Mouse (Mus musculus): ENCODE results near the gene Mical2.
A peak's percentile ranks its signal among the peaks of the same experiment; 100 is the strongest.

Mical2 gene

GRCm38 (mm10) chr7:112399425-112400170 lies 173.9 kb downstream of the Mical2 start:
- no peak for DNase-seq (ENCODE audit: low read depth)

- peak; percentile 42 for DNase-seq (ENCODE audit: low read depth)
Observed at GRCm38 (mm10) chr7:112400175-112400574, 174.5 kb downstream of the Mical2 start.

DNA sequence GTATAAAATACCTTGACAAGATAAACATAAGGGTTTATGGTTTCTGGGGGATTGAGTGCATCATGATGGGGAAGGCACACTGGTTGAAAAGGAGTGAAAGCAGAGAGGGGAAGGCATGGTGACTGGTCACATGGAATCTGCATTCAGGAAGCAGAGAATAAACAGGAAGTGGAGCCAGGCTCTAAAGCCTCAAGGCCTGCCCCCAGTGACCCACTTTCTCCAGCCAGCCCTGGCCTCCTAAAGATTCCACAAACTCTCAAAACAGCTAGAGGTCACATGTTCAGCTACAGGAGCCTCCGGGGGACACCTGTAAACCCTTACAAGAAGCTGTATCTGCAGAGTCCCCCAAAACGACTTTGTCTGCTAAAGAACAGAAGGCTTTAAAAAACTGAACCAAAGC lies 179.4 kb downstream of the Mical2 start:
- no peak for DNase-seq (ENCODE audit: low read depth)

DNA sequence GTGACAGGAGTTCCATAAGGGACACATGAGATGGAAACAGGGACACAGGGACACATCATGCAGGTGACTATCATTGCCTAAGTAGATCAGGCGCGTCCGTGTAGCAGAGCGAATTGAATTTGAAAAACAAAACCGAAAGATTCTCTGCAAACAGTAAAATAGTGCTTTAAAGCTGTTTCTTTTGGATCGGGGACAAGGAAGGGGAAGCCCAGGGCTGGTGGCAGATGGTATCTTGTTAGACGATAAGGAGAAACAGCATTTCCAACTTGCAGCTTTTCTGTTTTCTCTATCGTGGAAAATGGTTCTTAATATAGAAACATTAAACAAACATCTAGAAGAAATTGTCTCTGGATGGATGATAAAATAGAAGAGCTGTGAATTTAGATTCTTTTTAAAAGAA lies 179.9 kb downstream of the Mical2 start:
- DNase-seq (ENCODE audit: low read depth): no peak

DNA sequence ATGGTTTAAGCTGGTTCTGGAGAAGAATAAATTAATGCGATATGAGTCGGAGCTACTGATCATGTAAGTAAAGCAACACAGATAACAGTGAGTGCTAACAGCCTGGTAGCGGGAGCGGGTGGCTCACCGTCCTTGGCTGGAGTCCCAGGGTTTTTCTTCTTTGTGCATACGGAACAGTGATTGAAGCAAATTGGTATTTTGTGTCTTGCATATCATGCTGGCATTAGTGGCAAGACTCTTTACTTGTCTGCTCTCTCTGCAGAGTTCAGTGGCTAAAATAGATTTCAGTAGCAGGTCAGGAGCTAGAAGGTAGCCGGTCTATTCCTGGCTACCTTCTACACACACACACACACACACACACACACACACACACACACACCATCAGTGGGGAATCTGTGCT lies 181.9 kb downstream of the Mical2 start:
- no peak for DNase-seq (ENCODE audit: low read depth)

GRCm38 (mm10) chr7:112409991-112410390 lies 184.3 kb downstream of the Mical2 start:
- DNase-seq (ENCODE audit: low read depth): no peak

DNA sequence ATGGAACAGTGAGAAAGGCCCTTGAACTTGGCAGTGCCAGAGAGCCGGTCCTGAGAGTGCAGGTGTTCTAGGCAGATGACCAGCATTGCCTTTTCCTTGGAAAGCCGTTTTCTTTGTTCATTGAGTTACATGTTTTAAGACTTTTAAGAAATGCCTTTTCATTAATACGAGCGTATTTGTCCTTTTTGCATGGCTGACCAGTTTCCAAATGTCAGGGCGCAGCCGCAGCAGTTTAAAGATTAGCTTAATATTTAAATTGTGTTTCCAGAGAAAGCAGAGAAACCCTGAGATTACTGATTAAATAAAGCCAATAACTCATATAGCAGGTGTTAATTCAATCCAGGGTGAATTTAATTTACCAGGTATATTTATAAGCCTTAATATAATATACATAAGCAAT lies 187.6 kb downstream of the Mical2 start:
- no peak for DNase-seq (ENCODE audit: low read depth)

DNA sequence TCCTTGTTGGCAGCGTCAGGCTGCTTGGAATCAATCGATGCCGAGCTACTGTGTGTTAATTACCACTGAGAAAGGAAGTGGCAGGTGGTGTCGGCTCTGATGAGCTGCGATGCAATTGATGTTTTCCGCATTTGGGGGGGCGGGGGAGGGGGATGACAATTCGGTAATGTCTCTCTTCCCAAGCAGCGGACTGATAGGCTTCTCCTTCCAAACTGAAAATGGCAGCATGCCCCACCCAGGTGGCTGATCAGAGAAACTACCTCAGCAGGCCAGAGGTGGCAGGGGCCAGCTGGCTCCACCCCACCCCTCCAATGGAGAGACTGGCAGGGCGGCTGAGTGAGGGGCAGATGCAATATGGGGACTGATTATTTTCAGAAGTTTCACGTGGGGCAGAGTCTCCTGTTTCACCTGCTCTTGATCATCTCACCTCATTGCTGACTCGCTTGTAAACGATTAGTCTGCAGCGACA lies 190.4 kb downstream of the Mical2 start:
- no peak for DNase-seq (ENCODE audit: low read depth)

- DNase-seq (ENCODE audit: low read depth): no peak
Observed at GRCm38 (mm10) chr7:112416730-112417513, 191.3 kb downstream of the Mical2 start.

- no peak for DNase-seq (ENCODE audit: low read depth)
Observed at GRCm38 (mm10) chr7:112417598-112417997, 191.9 kb downstream of the Mical2 start.

- DNase-seq (ENCODE audit: low read depth): no peak
Observed at GRCm38 (mm10) chr7:112423438-112423837, 197.8 kb downstream of the Mical2 start.

DNA sequence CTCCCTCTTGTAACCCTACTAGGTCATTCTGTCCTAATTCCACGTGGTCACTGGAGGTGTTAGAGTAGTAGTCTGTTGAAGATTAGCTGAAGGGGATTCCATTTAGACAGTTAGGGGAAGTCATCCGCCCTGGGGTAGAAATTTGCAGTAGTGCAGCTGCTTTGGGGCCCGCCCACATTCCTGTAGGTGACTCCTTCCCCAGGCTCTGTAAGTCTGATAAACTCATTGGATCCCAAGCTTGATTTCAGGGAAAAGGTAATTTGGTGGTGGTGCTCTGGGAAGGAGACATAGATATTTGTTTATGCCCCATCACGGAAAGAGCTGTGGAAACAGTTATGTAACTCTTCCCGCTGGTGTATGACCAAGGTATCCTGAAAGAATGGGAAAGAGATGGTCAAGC lies 201.2 kb downstream of the Mical2 start:
- no peak for DNase-seq (ENCODE audit: low read depth)

GRCm38 (mm10) chr7:112427357-112428157 lies 201.9 kb downstream of the Mical2 start, which contains the start of gene Parva:
Parva (plus strand) TSS chr7:112427505.
- no peak for DNase-seq (ENCODE audit: low read depth)

DNA sequence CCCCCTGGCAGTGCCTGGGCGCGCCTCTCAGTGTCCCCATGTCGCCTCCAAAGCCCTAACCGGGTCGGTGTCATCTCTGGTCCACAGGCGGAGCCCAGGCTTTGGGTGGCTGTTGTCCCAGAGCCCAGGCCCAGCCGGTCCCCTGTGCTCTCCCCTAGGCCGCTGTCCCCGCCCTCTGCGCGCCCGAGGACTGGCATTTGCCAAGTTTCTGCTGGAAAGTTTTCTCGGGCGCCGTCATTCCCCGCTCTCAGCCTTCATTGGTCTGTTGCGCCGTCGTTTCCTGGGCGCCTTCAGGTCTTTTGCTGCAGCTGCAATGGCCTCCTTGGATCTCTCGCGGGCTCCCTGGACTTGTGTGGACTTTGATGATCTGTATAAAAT lies 202.5 kb downstream of the Mical2 start:
- no peak for DNase-seq (ENCODE audit: low read depth)

DNA sequence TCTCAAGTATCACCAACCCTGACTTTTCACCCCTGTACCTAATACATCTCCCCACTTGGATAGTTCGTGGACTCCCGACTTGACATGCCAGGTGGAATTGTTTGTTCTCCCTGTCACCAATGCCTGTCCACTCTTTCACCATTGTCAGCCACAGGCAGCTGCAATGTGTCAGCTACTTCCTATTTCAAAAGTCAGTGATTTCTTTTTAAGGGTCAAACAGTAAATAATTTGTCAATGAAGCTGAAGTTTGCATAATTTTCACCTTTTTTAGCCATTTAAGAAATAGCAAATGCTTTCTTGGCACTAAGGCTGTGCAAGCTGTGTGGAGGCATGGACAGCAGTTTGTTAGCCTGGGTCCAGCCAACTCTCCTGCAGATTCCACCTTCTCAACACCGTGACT lies 214.2 kb downstream of the Mical2 start:
- DNase-seq (ENCODE audit: low read depth): no peak

DNA sequence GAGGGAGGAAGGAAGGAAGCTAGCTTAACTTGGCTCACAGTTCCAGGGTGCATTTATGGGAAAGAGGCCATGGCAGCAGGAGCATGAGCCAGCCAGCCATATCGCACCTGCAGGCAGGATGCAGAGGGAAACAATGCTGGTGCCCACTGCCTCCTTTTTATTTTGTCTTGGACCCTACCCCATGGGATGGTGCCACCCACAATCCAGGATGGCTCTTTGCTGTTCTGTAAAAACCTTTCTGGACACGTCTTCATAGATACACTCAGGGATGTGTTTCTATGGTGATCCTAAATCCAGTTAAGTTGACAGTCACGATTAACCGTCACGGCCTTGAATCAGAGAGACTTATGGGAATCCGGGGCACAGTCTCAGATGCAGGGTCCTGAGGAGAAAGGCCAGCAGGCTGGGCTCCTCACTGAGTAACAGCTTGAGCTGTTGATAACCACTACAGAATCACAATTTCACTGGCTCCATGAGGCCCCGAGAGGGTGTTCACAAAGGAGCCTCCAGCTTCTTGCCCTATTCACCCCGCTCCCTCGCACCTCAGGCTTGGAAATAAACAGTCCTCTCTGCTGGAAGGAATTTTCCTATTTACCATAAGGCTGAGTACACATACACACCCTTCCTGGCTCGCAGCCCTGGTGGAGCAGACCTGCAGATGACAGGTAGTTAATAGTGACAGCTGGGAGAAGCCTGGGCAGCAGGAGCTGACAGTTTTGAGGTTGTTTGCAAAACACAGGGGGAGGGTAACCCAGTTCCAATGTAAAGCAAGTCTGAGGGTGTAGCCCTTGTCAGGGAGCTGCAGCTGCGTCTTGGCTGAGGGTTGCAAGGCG lies 218.7 kb downstream of the Mical2 start:
- no peak for DNase-seq (ENCODE audit: low read depth)

- no peak for DNase-seq (ENCODE audit: low read depth)
Observed at GRCm38 (mm10) chr7:112444985-112445367, 219.3 kb downstream of the Mical2 start.

GRCm38 (mm10) chr7:112446498-112446897 lies 220.8 kb downstream of the Mical2 start:
- no peak for DNase-seq (ENCODE audit: low read depth)

DNA sequence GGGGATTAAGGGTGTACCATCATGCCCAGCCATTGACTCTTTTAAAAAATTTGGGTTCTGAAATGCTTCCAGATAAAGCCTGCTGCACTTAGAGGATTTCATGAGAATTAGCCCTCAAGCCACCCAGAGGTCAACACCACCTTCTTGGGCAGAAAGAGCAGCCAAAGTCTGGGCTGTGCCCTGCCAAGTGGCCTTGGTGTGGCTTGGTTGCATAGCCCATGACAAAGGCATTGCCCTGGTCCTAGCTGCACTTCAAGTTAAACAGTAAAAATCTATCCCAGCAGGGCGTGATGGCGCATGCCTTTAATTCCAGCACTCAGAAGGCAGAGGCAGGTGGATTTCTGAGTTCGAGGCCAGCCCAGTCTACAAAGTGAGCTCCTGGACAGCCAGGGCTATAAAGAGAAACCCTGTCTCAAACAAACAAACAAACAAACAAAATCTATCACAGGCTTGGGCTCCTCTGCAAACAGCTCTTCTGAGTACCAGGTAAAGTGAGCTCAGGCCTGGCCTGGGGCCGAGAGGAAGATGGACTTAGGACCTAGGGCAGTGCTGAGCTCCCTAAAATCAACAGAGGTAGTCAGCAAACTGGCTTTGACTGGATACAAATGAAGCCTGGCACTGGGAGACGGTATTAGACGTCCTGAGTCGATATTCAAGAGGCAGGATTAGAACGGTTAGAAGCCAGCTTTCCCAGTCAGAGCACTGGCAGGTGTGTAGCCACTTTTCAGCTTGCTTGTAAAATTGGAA lies 224.5 kb downstream of the Mical2 start:
- no peak for DNase-seq (ENCODE audit: low read depth)

GRCm38 (mm10) chr7:112452471-112452870 lies 226.8 kb downstream of the Mical2 start:
- DNase-seq (ENCODE audit: low read depth): no peak

DNA sequence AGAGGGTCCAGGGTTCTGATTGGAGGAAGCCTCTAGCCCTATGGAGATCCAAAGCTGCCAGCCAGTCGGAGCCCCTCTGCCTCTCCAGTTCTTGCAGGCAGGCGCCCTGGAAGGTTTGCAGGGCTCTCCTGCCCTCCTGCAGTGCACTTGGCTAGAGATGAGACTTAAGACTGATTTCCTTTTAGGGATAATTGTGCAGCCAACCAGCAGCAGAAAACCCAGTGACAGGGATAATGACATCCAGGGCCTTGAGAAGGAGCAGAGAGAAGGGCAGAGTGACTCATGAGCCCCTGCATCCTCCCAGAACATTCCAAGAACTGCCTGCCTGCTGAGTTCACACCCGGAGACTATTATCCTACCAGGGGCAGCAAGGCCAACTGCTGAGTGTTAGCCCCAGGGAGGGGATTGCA lies 228.2 kb downstream of the Mical2 start:
- no peak for DNase-seq (ENCODE audit: low read depth)
